Mouse (Mus musculus) CD4-positive naive resting alpha-beta T cell, adult 57 days (primary cell): ENCODE results near the gene Tnp2. TPM values are rescaled to one million over a fixed set of nuclear protein-coding genes. Genes with fewer than 3 reads are reported as not detected.

ENCODE experiments used
- total RNA-seq: library from RNA; stranded (reverse); gene quantifications from one replicate; pipeline ENCODE4 v1.2.4, GENCODE M21; 2023

Gene Tnp2
- total RNA-seq: not detected

DNA sequence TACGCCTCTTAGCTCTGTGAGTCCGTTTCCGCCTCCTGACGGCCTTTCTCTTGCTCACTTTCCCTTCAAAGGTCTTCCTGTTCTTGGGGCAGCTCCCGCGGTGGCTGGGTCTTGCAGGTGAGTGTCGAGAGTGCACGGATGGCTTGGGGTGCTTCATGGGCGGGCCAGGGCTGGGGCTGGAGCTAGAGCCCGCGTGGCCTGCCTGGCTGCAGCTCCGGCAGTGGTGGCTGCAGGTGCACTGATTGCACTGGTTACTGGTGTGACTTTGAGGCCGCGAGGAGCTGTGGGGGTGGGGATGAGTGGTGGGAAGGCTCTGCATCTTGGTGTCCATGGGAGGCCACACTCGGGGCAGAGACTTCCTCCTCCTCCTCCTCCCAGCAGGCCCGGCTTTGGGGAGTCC is at the start of gene Tnp2:
Tnp2 (minus strand) TSS at position 390 of the 400 bp plus-strand sequence.

DNA sequence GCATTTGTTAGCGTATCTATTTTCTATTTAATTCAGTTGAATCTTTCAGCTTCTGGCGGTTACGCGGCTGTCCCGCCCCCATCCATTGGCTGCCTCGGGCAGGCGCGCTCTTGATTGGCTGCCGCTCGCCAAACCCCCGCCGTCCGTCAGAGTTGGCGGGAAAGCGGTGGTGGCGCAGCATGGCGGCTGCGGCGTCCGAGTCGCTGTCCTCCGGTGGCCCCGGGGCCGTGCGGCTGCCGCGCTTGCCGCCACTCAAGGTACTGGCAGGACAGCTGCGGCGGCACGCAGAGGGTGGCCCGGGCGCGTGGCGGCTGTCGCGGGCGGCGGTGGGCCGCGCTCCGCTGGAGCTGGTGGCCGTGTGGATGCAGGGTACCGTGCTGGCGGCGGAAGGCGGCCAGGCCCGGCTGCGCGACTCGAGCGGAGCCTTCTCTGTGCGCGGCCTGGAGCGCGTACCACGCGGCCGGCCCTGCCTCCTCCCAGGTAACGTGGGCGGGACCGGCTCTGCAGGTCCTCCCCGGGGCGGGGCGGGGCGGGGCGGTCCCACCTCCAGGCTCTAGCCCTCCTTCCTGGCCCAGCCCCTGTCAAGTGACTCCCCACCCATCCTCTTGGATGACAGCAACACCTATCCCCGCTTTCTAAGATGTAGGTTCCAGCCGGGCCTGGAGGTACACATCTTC is 46.6 kb upstream of the Tnp2 start, which contains the start of gene Rmi2:
Rmi2 (plus strand) TSS at position 149 of the 677 bp plus-strand sequence.

DNA sequence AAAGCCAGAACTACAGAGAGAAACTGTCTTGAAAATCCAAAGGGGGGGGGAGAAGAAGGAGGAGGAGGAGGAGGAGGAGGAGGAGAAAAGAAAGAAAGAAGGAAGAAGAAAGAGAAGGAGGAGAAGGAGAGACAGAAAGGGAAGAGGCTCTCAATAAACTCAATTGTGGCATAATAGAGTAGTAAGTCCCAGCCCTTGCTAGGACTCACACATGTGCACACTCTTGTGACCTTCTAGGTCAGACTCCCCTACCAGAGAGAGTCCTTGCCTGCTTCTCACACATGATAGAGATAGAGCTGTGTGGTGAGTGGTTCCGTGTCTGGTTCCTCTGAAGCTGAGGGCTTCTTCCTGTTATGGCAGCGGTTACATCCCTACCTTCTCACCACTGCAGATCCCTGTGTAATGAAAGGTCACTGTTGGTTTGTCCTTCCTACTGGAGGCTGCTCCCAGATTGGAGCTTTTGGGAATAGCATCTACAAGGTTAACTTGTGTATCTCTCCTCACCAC is 24.5 kb upstream of the Tnp2 start, which contains the start of gene Gm11172:
Gm11172 (plus strand) TSS at position 51 of the 507 bp plus-strand sequence.

GRCm38 (mm10) chr16:10805789-10806527 is 17.5 kb upstream of the Tnp2 start, which contains the start of gene Prm1:
Prm1 (minus strand) TSS chr16:10805839.

GRCm38 (mm10) chr16:10796034-10796433 is 7.6 kb upstream of the Tnp2 start, which contains the start of gene Prm2:
Prm2 (minus strand) TSS chr16:10796134.

GRCm38 (mm10) chr16:10790702-10791101 is 2.2 kb upstream of the Tnp2 start, which contains the start of gene Prm3:
Prm3 (minus strand) TSS chr16:10790914.

DNA sequence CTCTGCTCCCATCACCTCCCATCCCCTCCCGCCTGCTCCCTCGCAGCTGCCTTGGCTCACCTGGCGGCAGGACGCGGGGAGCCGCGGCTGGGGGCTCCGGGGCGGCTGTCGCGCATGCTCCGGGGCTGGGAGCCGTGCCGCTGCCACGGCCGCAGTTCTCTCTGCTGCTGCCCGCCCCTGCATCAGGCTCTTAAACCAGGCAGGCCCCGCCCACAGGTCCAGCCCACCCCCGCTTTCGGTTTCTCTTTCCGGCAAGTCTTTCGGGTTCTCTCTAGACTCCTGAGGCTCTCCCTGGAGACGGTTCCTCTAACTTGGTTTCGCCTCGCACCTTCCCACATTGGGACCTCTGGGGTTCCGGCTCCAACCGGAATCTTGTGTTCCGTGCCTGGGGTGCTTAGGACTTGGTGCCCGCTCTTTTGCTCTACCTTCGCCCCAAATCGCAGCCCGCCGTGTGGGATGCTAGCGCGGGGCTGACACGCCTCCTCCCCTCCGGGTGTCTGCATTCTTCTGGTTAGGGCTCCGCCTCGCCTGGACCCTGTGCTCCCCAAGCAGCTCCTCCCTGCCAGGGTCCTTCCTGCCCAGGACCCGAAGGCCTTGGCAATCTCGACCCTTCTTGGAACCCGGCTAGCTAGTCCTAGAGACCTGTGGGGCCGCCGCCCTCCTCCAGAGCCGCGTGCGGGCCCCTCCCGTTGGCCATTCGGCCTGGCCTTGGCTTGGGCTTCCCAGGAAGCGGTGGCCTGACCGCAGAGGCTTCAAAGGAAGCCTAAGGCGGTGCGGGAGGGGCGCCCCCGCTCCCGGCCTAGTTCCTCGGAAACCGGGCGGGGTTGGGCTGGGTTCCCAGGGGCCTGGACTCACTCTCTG is 2.9 kb downstream of the Tnp2 start, which contains the start of gene Socs1:
Socs1 (minus strand) TSS at position 166 of the 861 bp plus-strand sequence.

Other genes with a start within 250 kb of the Tnp2 start
- 17.9 TPM for gene Dexi, start 245.6 kb downstream of the Tnp2 start, total RNA-seq
- gene Clec16a, start 243.3 kb downstream of the Tnp2 start, total RNA-seq: 32.4 TPM
- gene Socs1, start 3.1 kb downstream of the Tnp2 start, total RNA-seq: 31.9 TPM
- gene Prm3, start 2.3 kb upstream of the Tnp2 start, total RNA-seq: not detected
- not detected for gene Prm2, start 7.5 kb upstream of the Tnp2 start, total RNA-seq
- gene Prm1, start 17.2 kb upstream of the Tnp2 start, total RNA-seq: not detected
- not detected for gene Gm11172, start 24.3 kb upstream of the Tnp2 start, total RNA-seq
- gene Rmi2, start 46.4 kb upstream of the Tnp2 start, total RNA-seq: 4.6 TPM